Mouse (Mus musculus) liver, embryonic 12.5 days (tissue): Measurements from ENCODE around the gene Usp49. TPM values are rescaled to one million over a fixed set of nuclear protein-coding genes. Genes with fewer than 3 reads are reported as not detected.
"Not testable (repeated sequence)": the region's sequence is repeated elsewhere in the genome, so short reads cannot be mapped to it uniquely, and the experiment has no call there.

Experiments used
- ATAC-seq: fragments of 200-750 bp; cut with Nextera tagmentation; 2 replicates; pipeline ENCODE4 v1.8.0; 2017; ENCODE audit warnings: moderate number of reproducible peaks, mild to moderate bottlenecking, moderate library complexity
- H3K27ac ChIP-seq: fragments of 300-500 bp; sonication (generic); 2 replicates; pipeline ENCODE4 v1.5.1; 2016; ENCODE audit warnings: mild to moderate bottlenecking
- H3K27me3 ChIP-seq: fragments of 300-500 bp; sonication (generic); replicated peaks from 2 replicates; pipeline ENCODE4 v1.6.1; 2016; ENCODE audit warnings: mild to moderate bottlenecking, moderate library complexity
- H3K36me3 ChIP-seq: fragments of 300-500 bp; sonication (generic); 2 replicates; pipeline ENCODE4 v1.6.1; 2016; ENCODE audit warnings: mild to moderate bottlenecking, moderate library complexity
- H3K4me1 ChIP-seq: fragments of 300-500 bp; sonication (generic); 2 replicates; pipeline ENCODE4 v1.6.1; 2016
- H3K4me2 ChIP-seq: fragments of 300-500 bp; sonication (generic); 2 replicates; pipeline ENCODE4 v1.6.1; 2016; ENCODE audit warnings: mild to moderate bottlenecking, moderate library complexity
- H3K4me3 ChIP-seq: fragments of 300-500 bp; sonication (generic); 2 replicates; pipeline ENCODE4 v1.5.1; 2016; ENCODE audit warnings: mild to moderate bottlenecking, moderate library complexity
- H3K9ac ChIP-seq: fragments of 300-500 bp; sonication (generic); 2 replicates; pipeline ENCODE4 v1.6.1; 2016; ENCODE audit warnings: mild to moderate bottlenecking, moderate library complexity
- H3K9me3 ChIP-seq: fragments of 300-500 bp; sonication (generic); replicated peaks from 2 replicates; pipeline ENCODE4 v1.6.1; 2016; ENCODE audit warnings: mild to moderate bottlenecking, moderate library complexity
- WGBS: fragments of 180-500 bp; shearing (Covaris S2); methylation state at CpG from one replicate; pipeline ENCODE4 v1.1.7; 2016; ENCODE audit not compliant: insufficient replicate concordance; 5-methylcytosine and 5-hydroxymethylcytosine counted together
- polyA plus RNA-seq: library from polyadenylated mRNA; unstranded; fragments of >200 nt; fragmentation: Nextera tagmentation; extraction: Ambion mirVana; gene quantifications from 2 replicates; pipeline ENCODE4 v1.2.1, GENCODE M21; 2016

Usp49 gene
- polyA plus RNA-seq, 1 experiment from 2014 or later, result 6.2 TPM

- peak overlapping the region; percentile 87 for H3K9ac ChIP-seq
- peaks cover 81% of the 10 kb centered on the region for H3K4me1 ChIP-seq
- H3K4me2 ChIP-seq, result peak overlapping the region; percentile 90
- H3K36me3 ChIP-seq, result peaks cover 67% of the 10 kb centered on the region
- 2% methylated on average over 13 of the region's 13 CpGs for WGBS
- no peaks in the 10 kb centered on the region for H3K27me3 ChIP-seq
- no peak; the same call in 1 of the 2 replicates for ATAC-seq
- H3K9me3 ChIP-seq, result no peaks in the 10 kb centered on the region
- H3K27ac ChIP-seq, result peak overlapping the region; percentile 91
- peak overlapping the region; percentile 91 for H3K4me3 ChIP-seq
Observed at GRCm38 (mm10) chr17:47611661-47611982, 18.9 kb upstream of the Usp49 start.

- Histone ChIP-seq H3K4me3 (no peak overlapping the region), H3K27me3 (no peaks in the 10 kb centered on the region), H3K9me3 (no peaks in the 10 kb centered on the region), H3K4me1 (peaks cover 85% of the 10 kb centered on the region), H3K4me2 (peak overlapping the region; percentile 90; the same call in 1 of the 2 replicates), H3K27ac (no peak overlapping the region), H3K9ac (no peak overlapping the region), H3K36me3 (peaks cover 65% of the 10 kb centered on the region)
- ATAC-seq, result no peak
- 86% methylated on average over 1 of the region's 1 CpGs for WGBS
Observed at GRCm38 (mm10) chr17:47614018-47614417, 16.5 kb upstream of the Usp49 start.

- Histone ChIP-seq H3K4me1 (peaks cover 74% of the 10 kb centered on the region), H3K27me3 (no peaks in the 10 kb centered on the region), H3K36me3 (peaks cover 81% of the 10 kb centered on the region), H3K9ac (peak overlapping the region; percentile 66; the same call in 1 of the 2 replicates), H3K4me2 (peak overlapping the region; percentile 58), H3K27ac (peak overlapping the region; percentile 98), H3K9me3 (no peaks in the 10 kb centered on the region), H3K4me3 (no peak overlapping the region)
- ATAC-seq, result no peak
- 88% methylated on average over 8 of the region's 8 CpGs for whole genome bisulfite sequencing
Observed at GRCm38 (mm10) chr17:47616119-47616518, 14.4 kb upstream of the Usp49 start.

GRCm38 (mm10) chr17:47616652-47617051, 13.8 kb upstream of the Usp49 start:
- Histone ChIP-seq H3K27ac (peak overlapping the region; percentile 98), H3K27me3 (no peaks in the 10 kb centered on the region), H3K36me3 (peaks cover 86% of the 10 kb centered on the region), H3K9ac (peak overlapping the region; percentile 66), H3K4me1 (peaks cover 74% of the 10 kb centered on the region), H3K4me2 (peak overlapping the region; percentile 58), H3K4me3 (no peak overlapping the region), H3K9me3 (no peaks in the 10 kb centered on the region)
- 61% methylated on average over 4 of the region's 4 CpGs for WGBS
- no peak for ATAC-seq

GRCm38 (mm10) chr17:47617605-47618307, 12.7 kb upstream of the Usp49 start:
- Histone ChIP-seq H3K4me1 (peaks cover 64% of the 10 kb centered on the region), H3K4me2 (peak overlapping the region; percentile 58), H3K9ac (peak overlapping the region; percentile 66)

GRCm38 (mm10) chr17:47618556-47619311, 11.8 kb upstream of the Usp49 start:
- Histone ChIP-seq H3K9ac (peak overlapping the region; percentile 37), H3K4me2 (peak overlapping the region; percentile 14; the same call in 1 of the 2 replicates), H3K27ac (peak overlapping the region; percentile 98), H3K4me3 (no peak overlapping the region), H3K9me3 (no peaks in the 10 kb centered on the region), H3K27me3 (no peaks in the 10 kb centered on the region), H3K4me1 (peaks cover 56% of the 10 kb centered on the region), H3K36me3 (peaks cover 96% of the 10 kb centered on the region)
- ATAC-seq, result no peak
- 85% methylated on average over 13 of the region's 13 CpGs for WGBS

More at GRCm38 (mm10) chr17:47617605-47618307, 12.7 kb upstream of the Usp49 start:
- Histone ChIP-seq H3K27ac (peak overlapping the region; percentile 98), H3K27me3 (no peaks in the 10 kb centered on the region), H3K4me3 (peak overlapping the region; percentile 22), H3K36me3 (peaks cover 96% of the 10 kb centered on the region), H3K9me3 (no peaks in the 10 kb centered on the region)
- ATAC-seq, result peak; percentile 99
- WGBS, result 42% methylated on average over 9 of the region's 9 CpGs

GRCm38 (mm10) chr17:47622912-47623554, 7.5 kb upstream of the Usp49 start:
- no peak for ATAC-seq
- peaks cover 97% of the 10 kb centered on the region for H3K36me3 ChIP-seq

GRCm38 (mm10) chr17:47624572-47624971, 5.9 kb upstream of the Usp49 start:
- H3K4me3 ChIP-seq, H3K27ac ChIP-seq, H3K4me2 ChIP-seq, H3K9ac ChIP-seq, ATAC-seq, H3K27me3 ChIP-seq, H3K9me3 ChIP-seq: not testable (repeated sequence)
- H3K36me3 ChIP-seq, result peaks cover 84% of the 10 kb centered on the region
- WGBS, result 81% methylated on average over 5 of the region's 5 CpGs
- H3K4me1 ChIP-seq, result peaks cover 28% of the 10 kb centered on the region

More at GRCm38 (mm10) chr17:47622912-47623554, 7.5 kb upstream of the Usp49 start:
- Histone ChIP-seq H3K4me3 (no peak overlapping the region), H3K27me3 (no peaks in the 10 kb centered on the region), H3K4me1 (peaks cover 35% of the 10 kb centered on the region), H3K9ac (no peak overlapping the region), H3K27ac (no peak overlapping the region), H3K4me2 (no peak overlapping the region), H3K9me3 (no peaks in the 10 kb centered on the region)
- WGBS, result 94% methylated on average over 14 of the region's 14 CpGs

- peaks cover 79% of the 10 kb centered on the region for H3K36me3 ChIP-seq
- H3K27me3 ChIP-seq, result no peaks in the 10 kb centered on the region
- no peak overlapping the region for H3K4me2 ChIP-seq
- peaks cover 31% of the 10 kb centered on the region for H3K4me1 ChIP-seq
- H3K27ac ChIP-seq, result 0 out of 2 replicates have a peak overlapping the region, but pooled peaks have one; percentile 21
- H3K4me3 ChIP-seq, result no peak overlapping the region
- no peak overlapping the region for H3K9ac ChIP-seq
- WGBS, result 95% methylated on average over 2 of the region's 2 CpGs
- no peak for ATAC-seq
- H3K9me3 ChIP-seq, result no peaks in the 10 kb centered on the region
Observed at GRCm38 (mm10) chr17:47625088-47625487, 5.4 kb upstream of the Usp49 start.

- peaks cover 70% of the 10 kb centered on the region for H3K36me3 ChIP-seq
- WGBS, result 86% methylated on average over 5 of the region's 5 CpGs
- no peak for ATAC-seq
Observed at GRCm38 (mm10) chr17:47626031-47626430, 4.5 kb upstream of the Usp49 start.

GRCm38 (mm10) chr17:47627791-47628190, 2.7 kb upstream of the Usp49 start:
- peak overlapping the region; percentile 99 for H3K4me2 ChIP-seq
- WGBS, result 73% methylated on average over 2 of the region's 2 CpGs
- no peak for ATAC-seq
- H3K4me3 ChIP-seq, result peak overlapping the region; percentile 63
- peak overlapping the region; percentile 93 for H3K27ac ChIP-seq
- peaks cover 56% of the 10 kb centered on the region for H3K4me1 ChIP-seq
- H3K36me3 ChIP-seq, result peaks cover 52% of the 10 kb centered on the region
- no peaks in the 10 kb centered on the region for H3K27me3 ChIP-seq
- H3K9ac ChIP-seq, result peak overlapping the region; percentile 82
- no peaks in the 10 kb centered on the region for H3K9me3 ChIP-seq

More at GRCm38 (mm10) chr17:47626031-47626430, 4.5 kb upstream of the Usp49 start:
- no peaks in the 10 kb centered on the region for H3K9me3 ChIP-seq
- no peaks in the 10 kb centered on the region for H3K27me3 ChIP-seq
- H3K4me3 ChIP-seq, result no peak overlapping the region
- no peak overlapping the region for H3K27ac ChIP-seq
- no peak overlapping the region for H3K4me2 ChIP-seq
- peaks cover 40% of the 10 kb centered on the region for H3K4me1 ChIP-seq
- H3K9ac ChIP-seq, result no peak overlapping the region
